Mouse (Mus musculus) kidney, postnatal 10 days (tissue): Measurements from ENCODE around the gene Nptxr.
A peak's percentile ranks its signal among the peaks of the same experiment; 100 is the strongest.

Experiments
- DNase-seq: peaks from one replicate; pipeline ENCODE4 v3.0.0; 2021; ENCODE audit warnings: mixed read lengths

Nptxr gene

DNA sequence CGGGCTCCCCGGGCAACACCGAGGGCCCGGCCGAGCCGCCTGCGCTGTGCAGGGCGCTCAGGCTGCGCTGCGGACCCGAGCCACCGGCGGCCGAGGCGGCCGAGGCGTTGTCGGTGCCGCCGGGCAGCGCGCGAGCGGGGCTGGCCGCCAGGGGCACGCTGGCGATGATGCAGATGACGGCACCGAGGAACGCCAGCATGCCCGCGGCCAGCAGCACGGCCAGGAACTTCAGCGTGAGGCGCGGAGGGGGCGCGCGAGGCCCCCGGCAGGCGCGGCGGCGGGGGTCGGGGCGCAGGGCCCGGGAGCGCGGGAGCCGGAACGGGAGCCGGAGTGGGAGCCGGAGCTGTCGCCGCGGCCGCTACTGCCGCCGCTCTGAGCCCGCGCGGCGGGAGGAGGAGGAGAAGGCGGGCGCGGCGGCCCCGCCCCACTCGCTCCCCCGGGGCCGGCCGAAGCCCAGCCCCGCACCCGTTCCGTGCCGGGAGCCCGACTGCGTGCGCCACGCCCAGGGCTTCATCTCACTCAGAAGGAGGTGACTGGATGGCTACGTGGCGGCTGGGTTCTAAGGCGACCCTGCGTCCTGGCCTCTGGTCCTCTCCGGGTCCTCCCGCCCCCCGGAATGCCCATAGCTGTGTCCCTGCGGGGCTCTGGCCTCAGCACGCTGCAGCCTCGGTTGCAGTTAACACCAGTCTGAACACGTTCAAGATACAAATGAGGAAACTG is at the start of gene Nptxr:
TSS of gene Nptxr (minus strand) at position 415 of the 720 bp plus-strand sequence.
- peak; percentile 70 for DNase-seq

- DNase-seq = no peak
Measured at GRCm38 (mm10) chr15:79850143-79850542, 45.6 kb upstream of the Nptxr start.

DNA sequence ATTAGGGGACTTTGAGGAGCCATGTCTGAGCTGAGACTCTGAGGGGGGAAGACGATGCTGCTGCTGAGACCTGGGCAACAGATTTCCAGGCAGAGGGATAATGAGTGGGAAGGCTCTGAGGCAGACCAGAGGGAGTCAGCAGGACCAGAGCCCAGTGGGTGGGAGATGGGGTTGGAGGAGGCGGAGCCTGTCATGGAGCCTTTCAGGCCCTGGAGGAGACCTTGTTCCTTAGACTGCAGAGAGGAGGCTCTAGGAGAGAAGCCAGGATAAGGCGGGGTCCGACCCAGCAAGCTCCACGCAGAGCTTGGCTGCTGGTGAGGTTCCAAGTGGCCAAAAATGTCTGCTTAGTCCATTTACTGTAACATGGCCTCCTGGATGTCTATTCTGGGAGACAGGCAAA is 42.5 kb upstream of the Nptxr start:
- peak; percentile 54 for DNase-seq

GRCm38 (mm10) chr15:79845986-79846385 is 41.4 kb upstream of the Nptxr start:
- DNase-seq = peak; percentile 20

- DNase-seq = no peak
Measured at GRCm38 (mm10) chr15:79842985-79843384, 38.4 kb upstream of the Nptxr start.

DNA sequence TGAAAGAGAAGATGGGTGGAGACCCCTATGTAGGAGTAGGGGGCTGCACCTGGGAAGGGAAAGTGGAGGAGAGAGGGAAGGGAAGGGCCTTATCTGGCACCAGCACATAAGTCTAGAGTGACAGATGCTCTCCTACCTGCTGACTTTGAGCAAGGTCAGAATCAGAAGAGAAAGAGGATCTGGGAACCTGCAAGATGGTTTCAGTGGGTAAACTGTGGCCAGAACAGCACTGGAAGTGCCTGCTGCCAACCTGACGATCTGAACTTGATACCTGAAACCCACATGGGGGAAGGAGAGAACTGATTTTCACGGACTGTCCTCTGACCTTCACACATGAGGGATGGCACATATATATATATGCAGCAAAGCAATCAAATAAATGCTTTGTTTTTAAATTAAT is 35.7 kb upstream of the Nptxr start:
- DNase-seq = no peak

GRCm38 (mm10) chr15:79834881-79835260 is 30.3 kb upstream of the Nptxr start:
- no peak for DNase-seq

- peak; percentile 100 for DNase-seq
Measured at GRCm38 (mm10) chr15:79834130-79834880, 29.7 kb upstream of the Nptxr start, which contains the start of the genes Npcd and Cbx6. Gene Npcd (minus strand): TSS chr15:79834237. Gene Cbx6 (minus strand): TSS chr15:79834688.

DNA sequence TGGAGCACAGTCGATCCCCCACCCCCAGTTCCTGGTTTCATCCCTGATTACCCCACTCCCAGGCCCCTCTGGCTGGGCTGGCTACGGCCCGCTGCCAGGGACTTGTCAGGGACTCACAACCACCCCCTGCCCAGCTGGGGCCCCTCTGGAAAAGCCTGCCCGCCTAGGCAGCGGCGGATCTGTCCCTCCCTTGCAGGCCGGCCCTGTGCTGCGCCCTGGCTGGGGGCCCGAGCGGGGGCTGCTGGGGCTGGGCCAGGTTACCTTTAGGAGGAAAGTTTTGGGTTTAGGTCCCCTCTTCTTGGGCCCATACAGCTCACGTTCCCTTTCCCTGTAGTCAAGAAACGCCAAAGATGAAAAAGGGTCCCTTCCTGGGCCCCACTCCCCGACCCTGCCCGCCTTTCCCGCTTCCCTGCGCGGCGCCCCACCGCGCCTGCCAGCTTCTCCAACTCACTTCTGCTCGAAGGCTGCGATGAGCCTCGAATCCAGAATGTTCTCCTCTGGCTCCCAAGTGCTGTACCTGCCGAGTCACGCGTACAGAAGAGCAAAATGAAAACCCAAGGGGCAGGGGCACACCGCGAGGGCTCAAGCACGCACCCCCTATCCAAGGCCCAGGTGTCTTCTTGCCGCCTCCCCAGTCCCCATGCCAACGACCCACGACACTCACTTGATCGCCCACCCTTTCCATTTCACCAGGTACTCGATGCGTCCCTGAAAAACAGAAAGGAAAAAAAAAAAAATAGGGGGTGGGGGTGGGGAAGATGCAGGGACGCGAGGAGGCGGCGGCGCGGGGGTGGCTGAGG is 28.9 kb upstream of the Nptxr start:
- peak; percentile 57 for DNase-seq

DNA sequence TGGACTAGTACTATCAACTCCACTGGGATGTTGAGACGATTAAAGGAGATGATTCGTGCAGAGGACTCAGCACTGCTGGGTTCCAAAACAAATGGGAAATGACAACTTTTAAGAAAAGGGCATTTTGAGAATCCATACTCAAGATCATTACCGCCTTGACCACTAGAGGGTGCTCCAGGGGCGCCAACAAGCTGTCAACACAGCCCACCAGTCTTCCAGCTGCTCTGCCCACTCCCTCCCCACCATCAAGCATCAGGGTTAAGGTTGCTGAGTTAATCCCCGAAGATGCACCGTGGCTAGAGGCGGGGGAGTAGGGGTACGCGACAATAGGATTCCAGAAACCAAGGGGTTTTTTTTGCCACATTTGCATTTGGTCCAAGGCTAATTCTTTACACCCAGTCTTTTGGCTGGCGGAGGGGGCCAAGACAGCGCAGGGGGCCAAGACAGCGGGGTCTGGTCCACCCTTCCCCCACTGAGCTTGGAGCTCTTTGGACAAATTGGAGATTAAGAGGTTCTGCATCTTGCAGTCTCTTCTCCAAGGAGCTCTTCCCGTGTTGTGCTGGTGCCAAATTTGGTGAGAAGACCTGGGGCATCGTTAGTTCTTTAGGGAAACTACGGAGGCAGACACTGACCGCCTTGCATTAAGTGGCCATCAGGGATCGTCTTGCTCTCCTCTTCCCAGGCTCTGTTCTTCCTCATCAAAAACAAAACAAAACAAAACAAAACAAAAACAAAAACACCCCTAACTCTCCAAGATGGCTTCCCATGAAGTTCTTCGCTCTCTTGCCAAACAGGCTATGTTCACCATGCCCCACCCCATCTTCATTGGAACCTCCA is 27.7 kb upstream of the Nptxr start:
- peak; percentile 91 for DNase-seq

GRCm38 (mm10) chr15:79830388-79830787 is 25.8 kb upstream of the Nptxr start:
- peak; percentile 87 for DNase-seq

- DNase-seq = no peak
Measured at GRCm38 (mm10) chr15:79829431-79829830, 24.9 kb upstream of the Nptxr start.

GRCm38 (mm10) chr15:79828366-79829035 is 23.9 kb upstream of the Nptxr start:
- peak; percentile 55 for DNase-seq

GRCm38 (mm10) chr15:79827778-79828210 is 23.2 kb upstream of the Nptxr start:
- peak; percentile 34 for DNase-seq

DNA sequence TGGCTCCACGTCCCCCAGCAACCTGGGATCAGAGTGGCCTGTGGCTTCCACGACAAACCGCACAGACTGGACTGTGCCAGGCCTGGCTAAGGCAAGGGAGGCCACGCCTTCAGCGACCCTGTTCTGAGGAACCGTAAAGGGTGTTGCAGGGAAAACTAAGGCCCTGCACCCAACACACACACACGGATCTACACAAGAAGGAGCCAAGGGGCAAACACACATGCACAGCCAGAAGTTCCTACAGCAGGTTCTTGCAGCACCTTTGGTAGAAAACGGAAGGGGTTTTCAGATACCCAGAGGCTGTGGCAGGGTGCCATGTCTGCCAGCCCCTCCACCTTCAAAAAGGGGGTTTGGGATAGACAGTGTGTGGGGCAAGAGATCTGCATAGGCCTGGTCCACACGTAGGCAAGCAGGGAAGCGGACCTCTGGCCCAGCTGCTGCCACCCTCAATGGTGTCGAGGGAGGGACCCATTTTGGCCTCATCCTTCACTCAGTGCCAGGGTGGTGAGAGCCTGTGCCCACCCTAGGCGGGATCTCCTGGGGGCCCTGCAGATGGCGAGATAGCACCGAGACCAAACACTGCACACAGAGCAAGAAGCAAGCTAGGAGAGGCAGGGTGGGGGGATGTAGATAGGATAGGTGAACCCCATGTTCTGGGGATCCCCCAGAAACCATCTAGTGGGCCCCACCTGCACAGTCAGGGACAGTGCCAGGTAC is 22.7 kb upstream of the Nptxr start:
- DNase-seq = no peak

DNA sequence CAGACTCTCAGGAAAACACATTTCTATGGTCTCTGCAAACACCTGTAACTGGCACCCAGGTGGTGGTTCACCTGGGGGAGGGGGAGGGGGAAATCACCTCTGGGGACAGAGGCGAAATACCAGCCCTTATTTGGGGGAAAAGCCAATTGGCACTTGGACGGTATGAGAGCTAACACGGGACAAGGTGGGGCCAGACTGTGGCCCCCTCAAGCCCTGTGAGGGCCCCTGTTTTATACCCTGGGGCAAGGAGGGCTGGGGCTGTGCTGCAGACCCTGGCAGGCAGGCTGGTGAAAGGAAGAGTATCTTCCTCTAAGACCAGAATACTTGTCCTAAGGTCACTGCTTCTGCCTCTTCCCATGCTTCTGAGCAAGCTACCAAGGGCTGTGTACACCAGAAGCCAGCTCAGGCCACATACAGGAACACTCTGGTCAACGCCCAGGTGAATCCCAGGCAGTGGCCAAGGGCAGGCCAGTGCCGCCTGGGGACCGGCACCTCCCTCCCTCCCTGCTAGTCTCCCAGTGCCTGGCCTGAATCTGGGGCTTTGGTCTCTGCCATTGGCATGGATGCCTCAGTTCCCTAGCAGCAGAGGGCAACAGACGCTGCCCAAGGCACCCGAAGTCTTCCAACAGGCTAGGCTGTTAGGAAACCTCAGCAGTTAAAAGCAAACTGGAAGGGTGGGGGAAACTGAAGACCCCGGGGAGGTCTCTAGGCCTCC is 21.8 kb upstream of the Nptxr start:
- DNase-seq = no peak

GRCm38 (mm10) chr15:79825146-79825825 is 20.7 kb upstream of the Nptxr start:
- DNase-seq = peak; percentile 30

DNA sequence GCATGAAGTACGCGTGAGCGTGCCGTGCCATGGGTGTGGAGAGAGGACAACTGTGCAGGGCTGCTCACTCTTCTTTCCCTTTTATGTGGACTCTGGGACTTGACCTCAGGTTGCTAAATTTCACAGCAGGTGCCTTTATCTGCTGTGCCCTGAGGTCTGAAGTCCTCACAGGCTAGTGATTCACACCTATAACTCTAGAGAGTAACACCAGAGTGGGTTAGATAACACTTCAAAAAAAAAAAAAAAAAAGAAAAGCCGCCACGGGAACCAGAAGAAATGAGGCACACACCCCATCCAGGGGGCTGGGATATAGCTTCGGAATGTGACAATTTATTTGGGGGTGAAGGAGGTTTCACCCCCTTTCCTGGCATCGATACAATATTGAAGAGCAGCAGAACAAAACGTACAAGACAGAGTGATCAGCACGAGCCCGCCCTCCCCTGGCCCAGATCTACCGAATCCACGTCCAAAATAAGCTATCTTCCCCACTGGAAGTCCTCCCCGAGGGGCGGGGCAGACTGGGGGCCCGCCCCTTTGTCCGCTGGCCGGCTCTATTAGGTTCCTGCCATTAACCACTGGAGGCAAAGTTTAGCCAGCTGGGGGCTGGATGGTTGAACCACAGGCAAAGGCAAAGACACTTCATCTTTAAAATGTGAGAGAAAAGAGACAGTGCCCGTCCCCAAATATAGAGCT is 19.2 kb upstream of the Nptxr start:
- DNase-seq = peak; percentile 83
